Mouse (Mus musculus): ENCODE measurements around the gene Fmnl3. TPM values are rescaled to one million over a fixed set of nuclear protein-coding genes. Genes with fewer than 3 reads are reported as not detected.

Gene Fmnl3
- polyA plus RNA-seq, 1 experiment from 2014 or later: 16.6 TPM

GRCm38 (mm10) chr15:99295484-99295981, 74.7 kb downstream of the Fmnl3 start, which contains the start of gene Fam186b:
TSS of gene Fam186b (minus strand) at chr15:99295888.
- Histone ChIP-seq H3K27me3 (ENCODE audit: control insufficient read depth, insufficient read depth, low read length) (no peaks in the 10 kb centered on the region), H3K9me3 (replicated peaks; ENCODE audit: control insufficient read depth, low read length) (no peaks in the 10 kb centered on the region), H3K9ac (ENCODE audit: low read length) (peak within 1 kb of the TSS; percentile 83), H3K4me3 (replicated peaks; ENCODE audit: low read length) (peak within 1 kb of the TSS; percentile 76), H3K4me2 (ENCODE audit: low read depth, low read length) (peak within 1 kb of the TSS; percentile 75), H3K27ac (ENCODE audit: low read length) (peak within 1 kb of the TSS; percentile 83), H3K4me1 (ENCODE audit: control insufficient read depth, insufficient read depth, low read length) (peaks cover 13% of the 10 kb centered on the region), H3K36me3 (ENCODE audit: control insufficient read depth, insufficient read depth, low read length) (no peaks in the 10 kb centered on the region)
- WGBS: 4% methylated on average over 16 of the region's 17 CpGs
- peak; percentile 16; the same call in 1 of the 2 replicates for ATAC-seq (ENCODE audit: insufficient read depth, low FRiP score)

- WGBS: under 1% methylated on average over 60 of the region's 64 CpGs
- ATAC-seq (ENCODE audit: insufficient read depth, low FRiP score): peak; percentile 96
- Histone ChIP-seq H3K9me3 (replicated peaks; ENCODE audit: control insufficient read depth, low read length) (no peaks in the 10 kb centered on the region), H3K36me3 (ENCODE audit: control insufficient read depth, insufficient read depth, low read length) (no peaks in the 10 kb centered on the region), H3K4me3 (replicated peaks; ENCODE audit: low read length) (peak within 1 kb of the TSS; percentile 76), H3K27ac (ENCODE audit: low read length) (peak within 1 kb of the TSS; percentile 83), H3K9ac (ENCODE audit: low read length) (peak within 1 kb of the TSS; percentile 83), H3K27me3 (ENCODE audit: control insufficient read depth, insufficient read depth, low read length) (no peaks in the 10 kb centered on the region), H3K4me2 (ENCODE audit: low read depth, low read length) (peak within 1 kb of the TSS; percentile 75), H3K4me1 (ENCODE audit: control insufficient read depth, insufficient read depth, low read length) (peaks cover 13% of the 10 kb centered on the region)
Observed at GRCm38 (mm10) chr15:99294813-99295374, 75.4 kb downstream of the Fmnl3 start, which contains the start of gene Prpf40b. TSS of gene Prpf40b (plus strand) at chr15:99295087.

- ATAC-seq (ENCODE audit: insufficient read depth, low FRiP score): no peak
- Histone ChIP-seq H3K36me3 (ENCODE audit: control insufficient read depth, insufficient read depth, low read length) (no peaks in the 10 kb centered on the region), H3K4me2 (ENCODE audit: low read depth, low read length) (peak overlapping the region; percentile 75), H3K27me3 (ENCODE audit: control insufficient read depth, insufficient read depth, low read length) (no peaks in the 10 kb centered on the region), H3K9ac (ENCODE audit: low read length) (peak overlapping the region; percentile 83), H3K27ac (ENCODE audit: low read length) (peak overlapping the region; percentile 42; the same call in 1 of the 2 replicates), H3K4me3 (replicated peaks; ENCODE audit: low read length) (peak overlapping the region; percentile 76), H3K9me3 (replicated peaks; ENCODE audit: control insufficient read depth, low read length) (no peaks in the 10 kb centered on the region), H3K4me1 (ENCODE audit: control insufficient read depth, insufficient read depth, low read length) (peaks cover 13% of the 10 kb centered on the region)
- WGBS: 13% methylated on average over 16 of the region's 16 CpGs
Observed at GRCm38 (mm10) chr15:99294287-99294686, 76.0 kb downstream of the Fmnl3 start.

GRCm38 (mm10) chr15:99290586-99290985, 79.7 kb downstream of the Fmnl3 start:
- H3K4me3 ChIP-seq (replicated peaks; ENCODE audit: low read length): no peak overlapping the region
- 83% methylated on average over 11 of the region's 11 CpGs for WGBS
- peaks cover 5% of the 10 kb centered on the region; the same call in 1 of the 2 replicates for H3K4me1 ChIP-seq (ENCODE audit: control insufficient read depth, insufficient read depth, low read length)
- H3K36me3 ChIP-seq (ENCODE audit: control insufficient read depth, insufficient read depth, low read length): no peaks in the 10 kb centered on the region
- ATAC-seq (ENCODE audit: insufficient read depth, low FRiP score): no peak
- H3K27ac ChIP-seq (ENCODE audit: low read length): no peak overlapping the region
- no peaks in the 10 kb centered on the region for H3K9me3 ChIP-seq (replicated peaks; ENCODE audit: control insufficient read depth, low read length)
- no peak overlapping the region for H3K9ac ChIP-seq (ENCODE audit: low read length)
- H3K4me2 ChIP-seq (ENCODE audit: low read depth, low read length): no peak overlapping the region
- no peaks in the 10 kb centered on the region for H3K27me3 ChIP-seq (ENCODE audit: control insufficient read depth, insufficient read depth, low read length)

- no peak overlapping the region for H3K4me3 ChIP-seq (replicated peaks; ENCODE audit: low read length)
- no peak overlapping the region for H3K4me2 ChIP-seq (ENCODE audit: low read depth, low read length)
- ATAC-seq (ENCODE audit: insufficient read depth, low FRiP score): no peak
- H3K9me3 ChIP-seq (replicated peaks; ENCODE audit: control insufficient read depth, low read length): no peaks in the 10 kb centered on the region
- H3K27ac ChIP-seq (ENCODE audit: low read length): no peak overlapping the region
- WGBS: 48% methylated on average over 8 of the region's 8 CpGs
- H3K36me3 ChIP-seq (ENCODE audit: control insufficient read depth, insufficient read depth, low read length): no peaks in the 10 kb centered on the region
- no peaks in the 10 kb centered on the region for H3K27me3 ChIP-seq (ENCODE audit: control insufficient read depth, insufficient read depth, low read length)
- no peak overlapping the region for H3K9ac ChIP-seq (ENCODE audit: low read length)
- H3K4me1 ChIP-seq (ENCODE audit: control insufficient read depth, insufficient read depth, low read length): 0 out of 2 replicates have a peak, but pooled peaks cover 4% of the 10 kb centered on the region
Observed at GRCm38 (mm10) chr15:99285189-99285535, 85.1 kb downstream of the Fmnl3 start.

GRCm38 (mm10) chr15:99284527-99285188, 85.6 kb downstream of the Fmnl3 start:
- Histone ChIP-seq H3K9me3 (replicated peaks; ENCODE audit: control insufficient read depth, low read length) (no peaks in the 10 kb centered on the region), H3K4me1 (ENCODE audit: control insufficient read depth, insufficient read depth, low read length) (0 out of 2 replicates have a peak, but pooled peaks cover 4% of the 10 kb centered on the region), H3K27me3 (ENCODE audit: control insufficient read depth, insufficient read depth, low read length) (no peaks in the 10 kb centered on the region), H3K27ac (ENCODE audit: low read length) (no peak overlapping the region), H3K9ac (ENCODE audit: low read length) (no peak overlapping the region), H3K4me3 (replicated peaks; ENCODE audit: low read length) (no peak overlapping the region), H3K36me3 (ENCODE audit: control insufficient read depth, insufficient read depth, low read length) (no peaks in the 10 kb centered on the region), H3K4me2 (ENCODE audit: low read depth, low read length) (no peak overlapping the region)
- peak; percentile 89 for ATAC-seq (ENCODE audit: insufficient read depth, low FRiP score)
- WGBS: 27% methylated on average over 14 of the region's 14 CpGs

GRCm38 (mm10) chr15:99283456-99283855, 86.8 kb downstream of the Fmnl3 start:
- peaks cover 4% of the 10 kb centered on the region; the same call in 1 of the 2 replicates for H3K4me1 ChIP-seq (ENCODE audit: control insufficient read depth, insufficient read depth, low read length)
- H3K9me3 ChIP-seq (replicated peaks; ENCODE audit: control insufficient read depth, low read length): no peaks in the 10 kb centered on the region
- no peaks in the 10 kb centered on the region for H3K27me3 ChIP-seq (ENCODE audit: control insufficient read depth, insufficient read depth, low read length)
- no peak overlapping the region for H3K4me3 ChIP-seq (replicated peaks; ENCODE audit: low read length)
- no peaks in the 10 kb centered on the region for H3K36me3 ChIP-seq (ENCODE audit: control insufficient read depth, insufficient read depth, low read length)
- no peak for ATAC-seq (ENCODE audit: insufficient read depth, low FRiP score)
- H3K9ac ChIP-seq (ENCODE audit: low read length): no peak overlapping the region
- H3K27ac ChIP-seq (ENCODE audit: low read length): no peak overlapping the region
- WGBS: 54% methylated on average over 10 of the region's 10 CpGs
- no peak overlapping the region for H3K4me2 ChIP-seq (ENCODE audit: low read depth, low read length)

- H3K9ac ChIP-seq (ENCODE audit: low read length): no peak overlapping the region
- H3K4me2 ChIP-seq (ENCODE audit: low read depth, low read length): no peak overlapping the region
- 0 out of 2 replicates have a peak, but pooled peaks have one; percentile 33 for ATAC-seq (ENCODE audit: insufficient read depth, low FRiP score)
- H3K27me3 ChIP-seq (ENCODE audit: control insufficient read depth, insufficient read depth, low read length): no peaks in the 10 kb centered on the region
- no peak overlapping the region for H3K4me3 ChIP-seq (replicated peaks; ENCODE audit: low read length)
- no peak overlapping the region for H3K27ac ChIP-seq (ENCODE audit: low read length)
- 86% methylated on average over 7 of the region's 7 CpGs for WGBS
- no peaks in the 10 kb centered on the region for H3K9me3 ChIP-seq (replicated peaks; ENCODE audit: control insufficient read depth, low read length)
- H3K36me3 ChIP-seq (ENCODE audit: control insufficient read depth, insufficient read depth, low read length): no peaks in the 10 kb centered on the region
- H3K4me1 ChIP-seq (ENCODE audit: control insufficient read depth, insufficient read depth, low read length): no peaks in the 10 kb centered on the region; the same call in 1 of the 2 replicates
Observed at GRCm38 (mm10) chr15:99278271-99278670, 92.0 kb downstream of the Fmnl3 start.

GRCm38 (mm10) chr15:99276095-99276494, 94.2 kb downstream of the Fmnl3 start:
- no peak for ATAC-seq (ENCODE audit: insufficient read depth, low FRiP score)
- WGBS: 71% methylated on average over 8 of the region's 8 CpGs
- Histone ChIP-seq H3K27ac (ENCODE audit: low read length) (no peak overlapping the region), H3K4me1 (ENCODE audit: control insufficient read depth, insufficient read depth, low read length) (no peaks in the 10 kb centered on the region; the same call in 1 of the 2 replicates), H3K9ac (ENCODE audit: low read length) (no peak overlapping the region), H3K27me3 (ENCODE audit: control insufficient read depth, insufficient read depth, low read length) (no peaks in the 10 kb centered on the region), H3K4me2 (ENCODE audit: low read depth, low read length) (no peak overlapping the region), H3K36me3 (ENCODE audit: control insufficient read depth, insufficient read depth, low read length) (no peaks in the 10 kb centered on the region), H3K9me3 (replicated peaks; ENCODE audit: control insufficient read depth, low read length) (no peaks in the 10 kb centered on the region), H3K4me3 (replicated peaks; ENCODE audit: low read length) (no peak overlapping the region)
